Mouse (Mus musculus) layer of hippocampus, postnatal 14 days (tissue): ENCODE data around the gene Trir. TPM values are rescaled to one million over a fixed set of nuclear protein-coding genes. Genes with fewer than 3 reads are reported as not detected.

Experiments used
- microRNA-seq, 2 experiments: library from miRNA; unstranded; fragments of <30 nt; microRNA quantifications; one replicate each; pipeline ENCODE4 v1.2.0; 2021
- total RNA-seq, 2 experiments: library from RNA; stranded (reverse); gene quantifications; 2 replicates each; pipeline ENCODE4 v1.2.3; 2021

Gene Trir
- total RNA-seq, 2 experiments from 2014 or later = 136 to 150 TPM

Small RNA genes lying within 50 kb of the gene (microRNA-seq; reads per million reads assigned to microRNA genes)
- 9.1 to 10.9 reads per million in 2 experiments for gene Mir7070

Other genes with a start within 250 kb of the Trir start
- 100 to 1,000 TPM; 519 to 562 TPM for gene Nfix, start 226.5 kb upstream of the Trir start, total RNA-seq
- 1 to 10 TPM; 7.4 to 8.6 TPM for gene Dand5, start 204.0 kb upstream of the Trir start, total RNA-seq
- gene Gadd45gip1, start 195.3 kb upstream of the Trir start, total RNA-seq = 10 to 100 TPM; 19.4 to 20.4 TPM
- gene Rad23a, start 186.2 kb upstream of the Trir start, total RNA-seq = 10 to 100 TPM; 59.4 to 64.8 TPM
- gene Calr, start 179.9 kb upstream of the Trir start, total RNA-seq = 100 to 1,000 TPM; 453 to 590 TPM
- gene Farsa, start 169.8 kb upstream of the Trir start, total RNA-seq = 10 to 100 TPM; 55.3 to 58.4 TPM
- 10 to 100 TPM; 21.4 to 24.5 TPM for gene Syce2, start 154.7 kb upstream of the Trir start, total RNA-seq
- gene Gcdh, start 132.9 kb upstream of the Trir start, total RNA-seq = 10 to 100 TPM; 35.0 to 35.6 TPM
- gene Klf1, start 124.9 kb upstream of the Trir start, total RNA-seq = not detected
- 1 to 10 TPM; 4.0 TPM for gene Dnase2a, start 118.3 kb upstream of the Trir start, total RNA-seq
- gene Mast1, start 89.5 kb upstream of the Trir start, total RNA-seq = 100 to 1,000 TPM; 127 to 140 TPM
- gene Rtbdn, start 79.8 kb upstream of the Trir start, total RNA-seq = 1 to 10 TPM; 1.5 to 1.8 TPM
- gene Gm49661, start 57.4 kb upstream of the Trir start, total RNA-seq = not detected
- gene Prdx2, start 57.2 kb upstream of the Trir start, total RNA-seq = 100 to 1,000 TPM; 417 to 431 TPM
- gene Rnaseh2a, start 57.1 kb upstream of the Trir start, total RNA-seq = 10 to 100 TPM; 34.3 to 34.4 TPM
- gene Junb, start 48.1 kb upstream of the Trir start, total RNA-seq = 10 to 100 TPM; 45.5 to 54.7 TPM
- gene Hook2, start 36.2 kb upstream of the Trir start, total RNA-seq = 1 to 10 TPM; 7.6 to 9.0 TPM
- gene Best2, start 12.3 kb upstream of the Trir start, total RNA-seq = not detected
- 100 to 1,000 TPM; 108 to 115 TPM for gene Asna1, start 1.5 kb upstream of the Trir start, total RNA-seq
- gene Tnpo2, start 10.1 kb downstream of the Trir start, total RNA-seq = 100 to 1,000 TPM; 150 to 152 TPM
- 10 to 100 TPM; 36.2 to 41.4 TPM for gene Fbxw9, start 33.2 kb downstream of the Trir start, total RNA-seq
- gene Gm5741, start 41.2 kb downstream of the Trir start, total RNA-seq = not detected
- gene Dhps, start 44.9 kb downstream of the Trir start, total RNA-seq = 10 to 100 TPM; 63.8 to 67.4 TPM
- gene Wdr83os, start 53.9 kb downstream of the Trir start, total RNA-seq = 10 to 100 TPM; 57.5 to 61.5 TPM
- gene Wdr83, start 54.5 kb downstream of the Trir start, total RNA-seq = 10 to 100 TPM; 26.3 to 34.6 TPM
- gene Man2b1, start 56.4 kb downstream of the Trir start, total RNA-seq = 10 to 100 TPM; 39.6 to 42.7 TPM
- gene Zfp791, start 96.3 kb downstream of the Trir start, total RNA-seq = 1 to 10 TPM; 5.6 to 5.8 TPM
- not detected for gene Cks1brt, start 125.1 kb downstream of the Trir start, total RNA-seq
- gene Olfr371, start 199.2 kb downstream of the Trir start, total RNA-seq = not detected